Mouse (Mus musculus): Measurements from ENCODE around the gene Nae1. TPM values are rescaled to one million over a fixed set of nuclear protein-coding genes. Genes with fewer than 3 reads are reported as not detected.
A peak's percentile ranks its signal among the peaks of the same experiment; 100 is the strongest.

The Nae1 gene
- polyA plus RNA-seq, 1 experiment from 2014 or later: 94.5 TPM

- Histone ChIP-seq H3K27me3 (peaks cover 49% of the 10 kb centered on the region), H3K9me3 (replicated peaks) (no peaks in the 10 kb centered on the region), H3K4me3 (replicated peaks) (no peak overlapping the region), H3K36me3 (no peaks in the 10 kb centered on the region), H3K4me2 (replicated peaks) (no peak overlapping the region), H3K27ac (replicated peaks) (no peak overlapping the region), H3K9ac (no peak overlapping the region), H3K4me1 (peaks cover 15% of the 10 kb centered on the region)
- no peak for ATAC-seq (ENCODE audit: insufficient number of reproducible peaks, low FRiP score, low TSS enrichment, low read depth)
- WGBS: 70% methylated on average over 8 of the region's 8 CpGs
These were observed 9.1 kb upstream of the Nae1 start for GRCm38 (mm10) chr8:104543440-104544045.

DNA sequence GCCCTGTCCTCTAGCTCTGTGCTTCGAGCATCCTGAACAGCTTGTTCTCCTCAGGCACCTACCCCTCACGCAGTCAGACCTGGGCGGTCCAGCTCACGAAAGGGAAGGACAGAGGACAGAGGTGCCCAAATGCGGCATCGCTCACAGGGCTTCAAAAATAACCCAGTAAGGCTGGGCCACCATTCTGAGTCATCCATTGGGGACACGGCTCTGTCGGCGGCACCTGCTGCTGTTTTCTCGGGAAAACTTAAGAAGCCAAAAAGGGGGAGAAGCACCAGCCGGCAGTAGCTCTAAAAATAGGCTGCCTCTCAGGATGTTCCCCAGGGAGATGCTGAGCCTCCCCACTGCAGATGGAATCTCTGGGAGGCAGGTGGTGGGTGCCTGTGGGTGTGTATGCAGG is 7.7 kb upstream of the Nae1 start:
- no peak for ATAC-seq (ENCODE audit: insufficient number of reproducible peaks, low FRiP score, low TSS enrichment, low read depth)
- Histone ChIP-seq H3K27ac (replicated peaks) (no peak overlapping the region), H3K4me2 (replicated peaks) (no peak overlapping the region), H3K36me3 (no peaks in the 10 kb centered on the region), H3K4me1 (peaks cover 18% of the 10 kb centered on the region), H3K9ac (no peak overlapping the region), H3K27me3 (peaks cover 49% of the 10 kb centered on the region), H3K9me3 (replicated peaks) (no peaks in the 10 kb centered on the region), H3K4me3 (replicated peaks) (0 out of 2 replicates have a peak overlapping the region, but pooled peaks have one; percentile 47)
- whole genome bisulfite sequencing: 8% methylated on average over 11 of the region's 11 CpGs

DNA sequence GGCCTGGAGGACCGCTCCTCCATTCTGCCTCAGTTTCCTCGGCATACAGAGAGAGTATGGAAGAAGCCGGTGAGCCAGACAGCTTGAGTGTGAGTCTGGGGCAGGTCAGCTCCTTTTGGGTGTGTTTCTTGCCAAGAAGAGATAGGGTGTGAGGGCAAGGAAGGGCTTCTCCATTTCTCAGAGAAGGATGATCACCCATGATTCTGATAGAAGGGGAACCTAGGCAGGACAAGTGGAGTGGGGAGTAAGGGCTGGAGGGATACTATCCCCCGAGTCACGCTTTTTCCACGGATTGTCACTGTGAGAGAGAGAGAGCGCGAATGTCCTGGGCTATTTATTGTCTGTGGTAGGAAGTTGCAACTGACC is 7.1 kb upstream of the Nae1 start:
- Histone ChIP-seq H3K4me3 (replicated peaks) (peak overlapping the region; percentile 47), H3K4me1 (peaks cover 18% of the 10 kb centered on the region), H3K9ac (no peak overlapping the region), H3K36me3 (no peaks in the 10 kb centered on the region), H3K4me2 (replicated peaks) (peak overlapping the region; percentile 91), H3K9me3 (replicated peaks) (no peaks in the 10 kb centered on the region), H3K27me3 (peaks cover 49% of the 10 kb centered on the region), H3K27ac (replicated peaks) (no peak overlapping the region)
- ATAC-seq (ENCODE audit: insufficient number of reproducible peaks, low FRiP score, low TSS enrichment, low read depth): no peak
- 10% methylated on average over 8 of the region's 8 CpGs for WGBS

GRCm38 (mm10) chr8:104540710-104541514 is 6.5 kb upstream of the Nae1 start:
- Histone ChIP-seq H3K9ac (no peak overlapping the region), H3K4me3 (replicated peaks) (peak overlapping the region; percentile 47), H3K36me3 (no peaks in the 10 kb centered on the region), H3K9me3 (replicated peaks) (no peaks in the 10 kb centered on the region), H3K4me2 (replicated peaks) (peak overlapping the region; percentile 91), H3K27ac (replicated peaks) (no peak overlapping the region), H3K4me1 (peaks cover 18% of the 10 kb centered on the region), H3K27me3 (peaks cover 49% of the 10 kb centered on the region)
- no peak for ATAC-seq (ENCODE audit: insufficient number of reproducible peaks, low FRiP score, low TSS enrichment, low read depth)
- 1% methylated on average over 76 of the region's 76 CpGs for WGBS

GRCm38 (mm10) chr8:104540238-104540637 is 5.8 kb upstream of the Nae1 start:
- Histone ChIP-seq H3K4me1 (peaks cover 23% of the 10 kb centered on the region), H3K27me3 (peaks cover 49% of the 10 kb centered on the region), H3K9ac (no peak overlapping the region), H3K9me3 (replicated peaks) (no peaks in the 10 kb centered on the region), H3K4me3 (replicated peaks) (peak overlapping the region; percentile 47; the same call in 1 of the 2 replicates), H3K4me2 (replicated peaks) (peak overlapping the region; percentile 91), H3K36me3 (no peaks in the 10 kb centered on the region), H3K27ac (replicated peaks) (no peak overlapping the region)
- no peak for ATAC-seq (ENCODE audit: insufficient number of reproducible peaks, low FRiP score, low TSS enrichment, low read depth)
- WGBS: 41% methylated on average over 7 of the region's 7 CpGs

- H3K27ac ChIP-seq (replicated peaks): no peak overlapping the region
- H3K4me2 ChIP-seq (replicated peaks): no peak overlapping the region
- H3K36me3 ChIP-seq: no peaks in the 10 kb centered on the region
- peaks cover 49% of the 10 kb centered on the region for H3K27me3 ChIP-seq
- WGBS: 77% methylated on average over 2 of the region's 2 CpGs
- H3K4me1 ChIP-seq: peaks cover 30% of the 10 kb centered on the region
- no peak overlapping the region for H3K4me3 ChIP-seq (replicated peaks)
- H3K9me3 ChIP-seq (replicated peaks): no peaks in the 10 kb centered on the region
- no peak for ATAC-seq (ENCODE audit: insufficient number of reproducible peaks, low FRiP score, low TSS enrichment, low read depth)
- H3K9ac ChIP-seq: no peak overlapping the region
These were observed 5.1 kb upstream of the Nae1 start for GRCm38 (mm10) chr8:104539566-104539965.

DNA sequence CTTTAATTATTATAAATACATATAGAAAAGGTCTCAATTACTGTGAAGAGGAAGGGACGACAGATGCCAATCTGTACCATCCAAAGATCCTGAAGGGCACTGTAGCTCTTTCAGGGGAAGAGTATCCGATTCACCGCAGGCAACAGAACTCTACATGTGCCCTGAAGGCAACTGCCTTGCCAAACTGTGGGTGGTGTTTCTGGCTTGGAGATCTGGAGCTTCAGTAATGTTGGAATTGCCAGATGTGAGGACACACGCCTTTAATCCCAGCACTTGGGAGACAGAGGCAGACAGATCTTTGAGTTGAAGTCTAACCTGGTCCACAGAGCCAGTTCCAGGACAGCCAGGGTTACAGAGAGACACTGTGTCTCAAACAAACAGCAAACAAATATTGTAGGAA is 4.5 kb upstream of the Nae1 start:
- no peak overlapping the region for H3K4me3 ChIP-seq (replicated peaks)
- H3K4me1 ChIP-seq: peaks cover 30% of the 10 kb centered on the region
- H3K9me3 ChIP-seq (replicated peaks): no peaks in the 10 kb centered on the region
- whole genome bisulfite sequencing: 65% methylated on average over 4 of the region's 4 CpGs
- no peak overlapping the region for H3K4me2 ChIP-seq (replicated peaks)
- no peaks in the 10 kb centered on the region for H3K36me3 ChIP-seq
- H3K27ac ChIP-seq (replicated peaks): no peak overlapping the region
- ATAC-seq (ENCODE audit: insufficient number of reproducible peaks, low FRiP score, low TSS enrichment, low read depth): no peak
- peaks cover 47% of the 10 kb centered on the region for H3K27me3 ChIP-seq
- H3K9ac ChIP-seq: no peak overlapping the region

GRCm38 (mm10) chr8:104536028-104536427 is 1.6 kb upstream of the Nae1 start:
- no peaks in the 10 kb centered on the region for H3K36me3 ChIP-seq
- no peaks in the 10 kb centered on the region for H3K9me3 ChIP-seq (replicated peaks)
- H3K4me1 ChIP-seq: peaks cover 33% of the 10 kb centered on the region
- WGBS: 79% methylated on average over 4 of the region's 4 CpGs
- no peak overlapping the region for H3K4me2 ChIP-seq (replicated peaks)
- H3K27me3 ChIP-seq: peaks cover 19% of the 10 kb centered on the region
- H3K9ac ChIP-seq: no peak overlapping the region
- no peak overlapping the region for H3K4me3 ChIP-seq (replicated peaks)
- no peak for ATAC-seq (ENCODE audit: insufficient number of reproducible peaks, low FRiP score, low TSS enrichment, low read depth)
- H3K27ac ChIP-seq (replicated peaks): no peak overlapping the region

GRCm38 (mm10) chr8:104535378-104535777 is 941 bp upstream of the Nae1 start:
- no peaks in the 10 kb centered on the region for H3K9me3 ChIP-seq (replicated peaks)
- 30% methylated on average over 7 of the region's 7 CpGs for WGBS
- no peak overlapping the region for H3K9ac ChIP-seq
- ATAC-seq (ENCODE audit: insufficient number of reproducible peaks, low FRiP score, low TSS enrichment, low read depth): no peak
- no peaks in the 10 kb centered on the region for H3K36me3 ChIP-seq
- peak overlapping the region; percentile 86 for H3K4me3 ChIP-seq (replicated peaks)
- H3K4me1 ChIP-seq: peaks cover 27% of the 10 kb centered on the region
- peaks cover 13% of the 10 kb centered on the region for H3K27me3 ChIP-seq
- H3K4me2 ChIP-seq (replicated peaks): peak overlapping the region; percentile 66
- H3K27ac ChIP-seq (replicated peaks): no peak overlapping the region

GRCm38 (mm10) chr8:104534779-104535141 is 323 bp upstream of the Nae1 start:
- peaks cover 27% of the 10 kb centered on the region for H3K4me1 ChIP-seq
- H3K36me3 ChIP-seq: peaks cover 5% of the 10 kb centered on the region
- 6% methylated on average over 9 of the region's 9 CpGs for WGBS
- no peak; the same call in 1 of the 2 replicates for ATAC-seq (ENCODE audit: insufficient number of reproducible peaks, low FRiP score, low TSS enrichment, low read depth)
- H3K4me3 ChIP-seq (replicated peaks): peak overlapping the region; percentile 86
- peak overlapping the region; percentile 22; the same call in 1 of the 2 replicates for H3K27ac ChIP-seq (replicated peaks)
- peak overlapping the region; percentile 21; the same call in 1 of the 2 replicates for H3K9ac ChIP-seq
- peaks cover 6% of the 10 kb centered on the region; the same call in 1 of the 2 replicates for H3K27me3 ChIP-seq
- peak overlapping the region; percentile 66 for H3K4me2 ChIP-seq (replicated peaks)
- no peaks in the 10 kb centered on the region for H3K9me3 ChIP-seq (replicated peaks)

DNA sequence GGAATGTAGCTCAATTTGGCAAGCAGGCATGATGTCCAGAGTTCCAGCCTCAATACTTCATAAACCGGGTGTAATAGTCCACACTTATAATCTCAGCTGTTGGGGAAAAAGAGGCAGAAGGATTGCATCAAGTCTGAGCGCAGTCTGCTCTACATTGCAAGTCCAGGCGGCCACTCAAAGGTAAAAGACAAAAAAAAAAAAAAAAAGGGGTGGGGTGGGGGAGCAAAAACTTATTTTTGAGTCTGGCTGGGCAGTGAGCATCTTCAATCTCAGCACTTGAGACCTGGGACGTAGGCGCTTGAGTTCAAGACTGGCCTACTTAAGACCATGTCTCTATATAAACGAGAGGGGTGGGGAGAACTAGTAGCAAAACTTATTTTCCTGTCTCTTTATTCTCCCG is 886 bp downstream of the Nae1 start:
- H3K27me3 ChIP-seq: no peaks in the 10 kb centered on the region
- no peaks in the 10 kb centered on the region for H3K9me3 ChIP-seq (replicated peaks)
- 12% methylated on average over 7 of the region's 7 CpGs for WGBS
- peaks cover 12% of the 10 kb centered on the region for H3K36me3 ChIP-seq
- ATAC-seq (ENCODE audit: insufficient number of reproducible peaks, low FRiP score, low TSS enrichment, low read depth): no peak
- peaks cover 26% of the 10 kb centered on the region for H3K4me1 ChIP-seq
- no peak overlapping the region for H3K27ac ChIP-seq (replicated peaks)
- peak overlapping the region; percentile 96; the same call in 1 of the 2 replicates for H3K9ac ChIP-seq
- peak overlapping the region; percentile 86 for H3K4me3 ChIP-seq (replicated peaks)
- peak overlapping the region; percentile 66 for H3K4me2 ChIP-seq (replicated peaks)

Measured in embryonic facial prominence, embryonic 15.5 days (tissue).